ENCODE assay signal across 8 mouse cellular contexts in the genomic region with DNA sequence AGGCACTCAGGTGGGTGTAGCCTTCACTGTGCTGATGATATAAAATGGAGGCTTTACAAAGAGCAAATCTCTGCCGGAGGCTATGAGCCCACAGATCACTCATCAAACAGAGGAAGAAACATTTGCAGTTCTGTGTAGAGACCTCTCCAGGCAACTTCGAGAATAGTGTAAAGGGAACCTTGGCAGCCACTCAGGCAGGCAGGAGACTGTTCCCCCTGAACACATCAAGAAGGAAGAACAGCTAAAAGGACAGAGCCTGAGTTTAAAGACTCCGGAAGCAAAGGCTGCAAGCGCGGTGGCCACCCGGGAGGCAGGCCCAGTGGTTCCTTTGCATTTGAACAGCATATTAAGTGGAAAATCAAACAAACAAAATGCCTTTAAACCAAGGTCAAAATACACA. TPM values are rescaled to one million over a fixed set of nuclear protein-coding genes. Genes with fewer than 3 reads are reported as not detected.
DNase-seq lines count a peak whose midpoint lies in the region; ATAC-seq and TF ChIP-seq lines count a peak whose summit lies in the region.

No protein-coding gene starts in this region.

- TF ChIP-seq POLR2A in embryonic fibroblast, embryonic 13.5 days (IDR thresholded peaks at IDR 0.05; ENCODE audit: low read depth, low read length), result no peak

- H3K9me3 ChIP-seq in G1E (replicated peaks), result no peaks in the 10 kb centered on the region
- H3K9me3 ChIP-seq in intestine, embryonic 14.5 days (ENCODE audit: control insufficient read depth, low read length), result no peaks in the 10 kb centered on the region

- no peak overlapping the region for H3K27ac ChIP-seq in embryonic fibroblast, embryonic 13.5 days (ENCODE audit: insufficient read depth, low read length)
- peak overlapping the region; percentile 43; the same call in 1 of the 2 replicates for H3K27ac ChIP-seq in intestine, embryonic 14.5 days (ENCODE audit: low read depth)

- WGBS in intestine, embryonic 14.5 days, result 5% methylated on average over 6 of the region's 6 CpGs

- DNase-seq in heart, adult 11 months, result peak; percentile 95
- no peak for DNase-seq in heart, postnatal 4 days
- no peak for DNase-seq in G1E (ENCODE audit: low spot score)
- DNase-seq in intestine, embryonic 14.5 days (ENCODE audit: low spot score), result no peak
- DNase-seq in lung, adult 18-20 months, result peak; percentile 39 to 44
- DNase-seq in right cerebral cortex, postnatal 10 days (ENCODE audit: low spot score in 2 of 2), result peak; percentile 53 to 61
- no peak for DNase-seq in testis, postnatal 14 days (ENCODE audit: low spot score)

- H3K4me2 ChIP-seq in intestine, embryonic 14.5 days (ENCODE audit: low read length), result peak overlapping the region; percentile 88

- peaks cover 51% of the 10 kb centered on the region for H3K4me1 ChIP-seq in G1E (ENCODE audit: insufficient read depth, low read depth, low read length)
- H3K4me1 ChIP-seq in embryonic fibroblast, embryonic 13.5 days (ENCODE audit: control insufficient read depth, insufficient read depth, low read length), result peaks cover 14% of the 10 kb centered on the region
- H3K4me1 ChIP-seq in intestine, embryonic 14.5 days (replicated peaks; ENCODE audit: control insufficient read depth, insufficient read depth, low read length), result peaks cover 37% of the 10 kb centered on the region

- H3K27me3 ChIP-seq in G1E (ENCODE audit: insufficient read depth, low read length), result no peaks in the 10 kb centered on the region
- H3K27me3 ChIP-seq in intestine, embryonic 14.5 days (replicated peaks; ENCODE audit: control insufficient read depth, insufficient read depth, low read length), result no peaks in the 10 kb centered on the region

- no peak for ATAC-seq in G1E (ENCODE audit: extremely low read depth, insufficient number of reproducible peaks, low FRiP score, poor library complexity, severe bottlenecking)
- ATAC-seq in intestine, embryonic 14.5 days (replicated peaks; ENCODE audit: low FRiP score, low TSS enrichment, low read depth), result no peak

- peaks cover under 1% of the 10 kb centered on the region for H3K36me3 ChIP-seq in G1E (replicated peaks)
- no peaks in the 10 kb centered on the region for H3K36me3 ChIP-seq in intestine, embryonic 14.5 days (ENCODE audit: control insufficient read depth, insufficient read depth, low read length)

- no peak for TF ChIP-seq CTCF in G1E (IDR thresholded peaks at IDR 0.05; ENCODE audit: low read depth, low read length)
- no peak for TF ChIP-seq CTCF in embryonic fibroblast, embryonic 13.5 days (IDR thresholded peaks at IDR 0.05; ENCODE audit: borderline replicate concordance, insufficient read depth, low read length)

- peak overlapping the region; percentile 42; the same call in 1 of the 2 replicates for H3K4me3 ChIP-seq in G1E (ENCODE audit: low read depth, low read length)
- H3K4me3 ChIP-seq in embryonic fibroblast, embryonic 13.5 days (ENCODE audit: insufficient read depth, low read length), result peak overlapping the region; percentile 37
- peak overlapping the region; percentile 63 for H3K4me3 ChIP-seq in intestine, embryonic 14.5 days (ENCODE audit: low read depth, low read length)

- peak overlapping the region; percentile 67 for H3K9ac ChIP-seq in intestine, embryonic 14.5 days (ENCODE audit: low read length)

RNA-seq across cellular contexts. Expression of a gene that starts 2.2 kb away (rescaled TPM):
- 10 to 100 TPM; 71.4 to 82.6 TPM for total RNA-seq in heart, postnatal 4 days (2021)
- 31.0 and 34.4 TPM in 2 replicates for total RNA-seq in G1E (2014; fragmentation: Nextera tagmentation)
- 36.4 and 38.7 TPM in 2 replicates for total RNA-seq in G1E (2017)
- polyA plus RNA-seq in G1E (2012), result 20.9 and 23.5 TPM in 2 replicates
- polyA plus RNA-seq in embryonic fibroblast, embryonic 13.5 days (2011; ENCODE audit: insufficient read length, low read depth, missing spikeins), result 41.3 and 48.1 TPM in 2 replicates
- polyA plus RNA-seq in intestine, embryonic 14.5 days (2014; fragmentation: Nextera tagmentation; extraction: Ambion mirVana), result 69.3 and 75.4 TPM in 2 replicates

Comparison
In these comparisons a context has a peak if more than half of its experiments do, and no peak if none do; other contexts are left out.
1. DNase-seq: peak in heart, adult 11 months (single experiment), lung, adult 18-20 months (2 of 2) and right cerebral cortex, postnatal 10 days (2 of 2); none in heart, postnatal 4 days (single experiment), G1E (single experiment), intestine, embryonic 14.5 days (single experiment) and testis, postnatal 14 days (single experiment).
2. Peak in every context shown above with its lines, with median percentiles within 50 percentile points of each other: H3K4me3 ChIP-seq.